Mouse (Mus musculus): ENCODE measurements around the gene 4930435E12Rik. TPM values are rescaled to one million over a fixed set of nuclear protein-coding genes. Genes with fewer than 3 reads are reported as not detected.
"Not testable (repeated sequence)": the region's sequence is repeated elsewhere in the genome, so short reads cannot be mapped to it uniquely, and the experiment has no call there.

Gene 4930435E12Rik
- polyA plus RNA-seq, 1 experiment, result not detected

GRCm38 (mm10) chr16:38810196-38810595 is 18.4 kb downstream of the 4930435E12Rik start:
- H3K27me3 ChIP-seq (replicated peaks; ENCODE audit: control insufficient read depth, insufficient read depth, low read length), result no peaks in the 10 kb centered on the region
- no peak for TF ChIP-seq CTCF (conservative IDR thresholded peaks at IDR 0.05; ENCODE audit: insufficient read depth, insufficient read length, low read depth, low read length)
- no peak for TF ChIP-seq POLR2A (IDR thresholded peaks at IDR 0.05; ENCODE audit: low read depth, low read length)
- H3K4me3 ChIP-seq (ENCODE audit: insufficient read depth, low read depth, low read length), result no peak overlapping the region
- WGBS, result 80% methylated on average over 5 of the region's 5 CpGs
- no peaks in the 10 kb centered on the region for H3K4me1 ChIP-seq (ENCODE audit: control insufficient read depth, insufficient read depth, low read length)
- H3K27ac ChIP-seq (ENCODE audit: insufficient read depth, low read depth, low read length), result no peak overlapping the region
- DNase-seq, result no peak
- H3K36me3 ChIP-seq (ENCODE audit: control insufficient read depth, insufficient read depth, low read length), result no peaks in the 10 kb centered on the region

DNA sequence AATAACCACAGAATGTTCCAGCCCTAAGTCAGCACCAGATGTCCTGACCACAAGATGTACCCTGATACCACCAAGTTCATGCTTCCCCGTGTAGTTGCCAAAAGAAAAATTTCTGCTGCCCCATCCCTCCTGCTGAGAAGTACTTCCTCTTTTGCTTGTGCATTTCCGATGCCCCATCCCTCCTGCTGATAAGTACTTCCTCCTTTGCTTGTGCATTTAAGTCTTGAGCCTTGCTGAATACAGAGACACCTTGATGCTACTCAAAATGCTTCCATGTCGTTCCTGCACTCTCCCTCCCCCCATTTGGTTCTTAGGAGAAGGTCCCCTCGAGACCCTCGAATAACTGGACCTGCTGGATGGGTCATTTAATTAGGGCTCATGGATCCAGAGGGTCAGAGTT is 20.8 kb downstream of the 4930435E12Rik start:
- H3K36me3 ChIP-seq (ENCODE audit: control insufficient read depth, insufficient read depth, low read length); H3K27ac ChIP-seq (ENCODE audit: insufficient read depth, low read depth, low read length); H3K27me3 ChIP-seq (replicated peaks; ENCODE audit: control insufficient read depth, insufficient read depth, low read length); H3K4me1 ChIP-seq (ENCODE audit: control insufficient read depth, insufficient read depth, low read length); DNase-seq; H3K4me3 ChIP-seq (ENCODE audit: insufficient read depth, low read depth, low read length): not testable (repeated sequence)
- WGBS, result 88% methylated on average over 5 of the region's 5 CpGs

DNA sequence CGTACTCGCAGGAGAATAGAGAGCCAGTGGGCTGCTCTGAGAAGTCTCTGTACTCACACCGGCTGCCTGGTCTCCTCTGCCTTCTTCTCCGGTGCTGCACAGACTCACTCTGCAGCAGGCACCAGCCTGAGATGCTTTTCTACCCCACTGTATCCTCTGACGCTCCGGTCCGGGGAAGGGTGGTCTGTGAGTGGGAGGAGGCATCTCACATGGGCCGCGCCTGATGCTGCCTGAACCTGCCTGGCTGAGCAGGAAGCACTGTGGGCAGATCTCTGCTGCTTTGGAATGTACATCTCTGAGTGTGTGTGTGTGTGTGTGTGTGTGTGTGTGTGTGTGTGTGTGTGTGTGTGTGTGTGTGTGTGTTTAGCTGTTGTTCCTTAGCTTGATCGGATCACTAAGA is 28.5 kb downstream of the 4930435E12Rik start, which contains the start of gene Upk1b:
TSS of gene Upk1b (minus strand) at position 238 of the 400 bp plus-strand sequence.
- TF ChIP-seq POLR2A (IDR thresholded peaks at IDR 0.05; ENCODE audit: low read depth, low read length), result no peak
- TF ChIP-seq CTCF (conservative IDR thresholded peaks at IDR 0.05; ENCODE audit: insufficient read depth, insufficient read length, low read depth, low read length), result no peak
- 22% methylated on average over 10 of the region's 10 CpGs for WGBS
- no peaks in the 10 kb centered on the region for H3K27me3 ChIP-seq (replicated peaks; ENCODE audit: control insufficient read depth, insufficient read depth, low read length)
- H3K4me1 ChIP-seq (ENCODE audit: control insufficient read depth, insufficient read depth, low read length), result no peaks in the 10 kb centered on the region
- H3K27ac ChIP-seq (ENCODE audit: insufficient read depth, low read depth, low read length), result no peak within 1 kb of the TSS
- DNase-seq, result no peak
- no peaks in the 10 kb centered on the region for H3K36me3 ChIP-seq (ENCODE audit: control insufficient read depth, insufficient read depth, low read length)
- H3K4me3 ChIP-seq (ENCODE audit: insufficient read depth, low read depth, low read length), result no peak within 1 kb of the TSS

GRCm38 (mm10) chr16:38798957-38799450 is 29.5 kb downstream of the 4930435E12Rik start:
- no peak for TF ChIP-seq CTCF (conservative IDR thresholded peaks at IDR 0.05; ENCODE audit: insufficient read depth, insufficient read length, low read depth, low read length)
- TF ChIP-seq POLR2A (IDR thresholded peaks at IDR 0.05; ENCODE audit: low read depth, low read length), result no peak
- 80% methylated on average over 3 of the region's 3 CpGs for WGBS
- no peak overlapping the region for H3K4me3 ChIP-seq (ENCODE audit: insufficient read depth, low read depth, low read length)
- H3K4me1 ChIP-seq (ENCODE audit: control insufficient read depth, insufficient read depth, low read length), result no peaks in the 10 kb centered on the region
- H3K27me3 ChIP-seq (replicated peaks; ENCODE audit: control insufficient read depth, insufficient read depth, low read length), result no peaks in the 10 kb centered on the region
- DNase-seq, result no peak
- H3K27ac ChIP-seq (ENCODE audit: insufficient read depth, low read depth, low read length), result no peak overlapping the region
- H3K36me3 ChIP-seq (ENCODE audit: control insufficient read depth, insufficient read depth, low read length), result no peaks in the 10 kb centered on the region

DNA sequence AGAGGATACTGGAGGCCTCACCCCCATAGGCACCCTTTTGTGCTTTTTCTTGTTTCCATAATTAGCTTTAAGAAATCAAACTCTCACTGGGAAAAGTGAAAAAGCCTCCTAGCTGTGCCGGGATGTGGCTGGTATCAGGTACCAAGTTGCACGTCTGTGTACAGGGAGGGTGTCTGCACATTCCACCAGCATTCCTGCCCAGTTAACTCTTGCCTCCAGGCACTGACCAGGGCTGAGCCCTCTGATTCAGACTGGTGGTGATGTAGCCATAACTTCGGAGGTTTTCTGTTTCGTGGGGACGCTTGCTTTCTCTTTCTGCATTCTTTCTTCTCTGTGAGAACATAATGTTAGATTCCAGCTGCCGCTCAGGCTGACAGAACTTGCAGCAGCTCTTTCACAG is 35.4 kb downstream of the 4930435E12Rik start:
- WGBS, result 45% methylated on average over 6 of the region's 6 CpGs
- Histone ChIP-seq H3K27me3 (replicated peaks; ENCODE audit: control insufficient read depth, insufficient read depth, low read length) (no peaks in the 10 kb centered on the region), H3K27ac (ENCODE audit: insufficient read depth, low read depth, low read length) (no peak overlapping the region), H3K36me3 (ENCODE audit: control insufficient read depth, insufficient read depth, low read length) (no peaks in the 10 kb centered on the region), H3K4me3 (ENCODE audit: insufficient read depth, low read depth, low read length) (no peak overlapping the region), H3K4me1 (ENCODE audit: control insufficient read depth, insufficient read depth, low read length) (no peaks in the 10 kb centered on the region)
- no peak for TF ChIP-seq CTCF (conservative IDR thresholded peaks at IDR 0.05; ENCODE audit: insufficient read depth, insufficient read length, low read depth, low read length)
- no peak for TF ChIP-seq POLR2A (IDR thresholded peaks at IDR 0.05; ENCODE audit: low read depth, low read length)
- no peak for DNase-seq

GRCm38 (mm10) chr16:38789966-38790365 is 38.6 kb downstream of the 4930435E12Rik start:
- 78% methylated on average over 3 of the region's 3 CpGs for WGBS
- H3K36me3 ChIP-seq (ENCODE audit: control insufficient read depth, insufficient read depth, low read length), result no peaks in the 10 kb centered on the region
- TF ChIP-seq CTCF (conservative IDR thresholded peaks at IDR 0.05; ENCODE audit: insufficient read depth, insufficient read length, low read depth, low read length) (no peak), POLR2A (IDR thresholded peaks at IDR 0.05; ENCODE audit: low read depth, low read length) (no peak)
- no peak overlapping the region for H3K27ac ChIP-seq (ENCODE audit: insufficient read depth, low read depth, low read length)
- DNase-seq, result no peak
- no peaks in the 10 kb centered on the region for H3K27me3 ChIP-seq (replicated peaks; ENCODE audit: control insufficient read depth, insufficient read depth, low read length)
- H3K4me3 ChIP-seq (ENCODE audit: insufficient read depth, low read depth, low read length), result no peak overlapping the region
- H3K4me1 ChIP-seq (ENCODE audit: control insufficient read depth, insufficient read depth, low read length), result no peaks in the 10 kb centered on the region

GRCm38 (mm10) chr16:38789016-38789415 is 39.5 kb downstream of the 4930435E12Rik start:
- H3K36me3 ChIP-seq (ENCODE audit: control insufficient read depth, insufficient read depth, low read length), result no peaks in the 10 kb centered on the region
- no peak overlapping the region for H3K4me3 ChIP-seq (ENCODE audit: insufficient read depth, low read depth, low read length)
- DNase-seq, result no peak
- no peaks in the 10 kb centered on the region for H3K4me1 ChIP-seq (ENCODE audit: control insufficient read depth, insufficient read depth, low read length)
- no peak overlapping the region for H3K27ac ChIP-seq (ENCODE audit: insufficient read depth, low read depth, low read length)
- H3K27me3 ChIP-seq (replicated peaks; ENCODE audit: control insufficient read depth, insufficient read depth, low read length), result no peaks in the 10 kb centered on the region
- no peak for TF ChIP-seq POLR2A (IDR thresholded peaks at IDR 0.05; ENCODE audit: low read depth, low read length)
- WGBS, result 80% methylated on average over 2 of the region's 2 CpGs

- H3K4me1 ChIP-seq (ENCODE audit: control insufficient read depth, insufficient read depth, low read length), result no peaks in the 10 kb centered on the region
- no peaks in the 10 kb centered on the region for H3K36me3 ChIP-seq (ENCODE audit: control insufficient read depth, insufficient read depth, low read length)
- DNase-seq, result no peak
- TF ChIP-seq CTCF (conservative IDR thresholded peaks at IDR 0.05; ENCODE audit: insufficient read depth, insufficient read length, low read depth, low read length) (no peak), POLR2A (IDR thresholded peaks at IDR 0.05; ENCODE audit: low read depth, low read length) (no peak)
- no peak overlapping the region for H3K4me3 ChIP-seq (ENCODE audit: insufficient read depth, low read depth, low read length)
- WGBS, result 86% methylated on average over 7 of the region's 7 CpGs
- H3K27me3 ChIP-seq (replicated peaks; ENCODE audit: control insufficient read depth, insufficient read depth, low read length), result no peaks in the 10 kb centered on the region
- no peak overlapping the region for H3K27ac ChIP-seq (ENCODE audit: insufficient read depth, low read depth, low read length)
Observed at GRCm38 (mm10) chr16:38785301-38785700, 43.2 kb downstream of the 4930435E12Rik start.

Data from kidney, adult 2 months (tissue).